Mouse (Mus musculus): ENCODE measurements around the gene Exosc5.
A peak's percentile ranks its signal among the peaks of the same experiment; 100 is the strongest.

- TF ChIP-seq CTCF (conservative IDR thresholded peaks at IDR 0.05 in 1 of 2, IDR thresholded peaks at IDR 0.05 in 1 of 2; ENCODE audit: low read depth in 2 of 2, low read length in 2 of 2) (no peak), ELF1 (IDR thresholded peaks at IDR 0.05; ENCODE audit: low read depth, low read length) (no peak), ZMIZ1 (IDR thresholded peaks at IDR 0.05; ENCODE audit: low read depth, low read length) (no peak; the same call in 1 of the 2 replicates), TBP (conservative IDR thresholded peaks at IDR 0.05; ENCODE audit: low read depth, low read length) (no peak), POLR2A (IDR thresholded peaks at IDR 0.05; ENCODE audit: low read depth, low read length) (0 out of 2 replicates have a peak, but pooled peaks have one; percentile 16), TCF12 (IDR thresholded peaks at IDR 0.05; ENCODE audit: low read depth, low read length) (no peak), GABPA (IDR thresholded peaks at IDR 0.05; ENCODE audit: insufficient replicate concordance, low read depth, low read length) (no peak), IRF4 (IDR thresholded peaks at IDR 0.05; ENCODE audit: low read depth, low read length) (no peak), ETS1 (conservative IDR thresholded peaks at IDR 0.05; ENCODE audit: low read depth, low read length) (no peak), USF1 (IDR thresholded peaks at IDR 0.05; ENCODE audit: low read depth, low read length) (no peak), EP300 (IDR thresholded peaks at IDR 0.05; ENCODE audit: low read length) (no peak), MAFK (IDR thresholded peaks at IDR 0.05; ENCODE audit: insufficient replicate concordance, low read length) (no peak)
These were observed 51.7 kb downstream of the Exosc5 start for GRCm38 (mm10) chr7:25710519-25711130.
